Mouse (Mus musculus) liver, embryonic 14.5 days (tissue): ENCODE measurements around the gene Akr1b8.

Experiments
- CTCF ChIP-seq: IDR thresholded peaks from 2 replicates; pipeline ENCODE4 v1.5.1; 2016; ENCODE audit warnings: antibody characterized with exemption, low read depth, control low read depth
- EP300 ChIP-seq: IDR thresholded peaks from 2 replicates; pipeline ENCODE4 v1.6.1; 2016; ENCODE audit warnings: antibody characterized with exemption, low read depth

- TF ChIP-seq CTCF (no peak), EP300 (no peak)
Measured at GRCm38 (mm10) chr6:34412688-34413087, 58.8 kb downstream of the Akr1b8 start.
